Mouse (Mus musculus) stomach, postnatal 0 days (tissue): Measurements from ENCODE around the gene Ampd2.

Experiments
- CTCF ChIP-seq: IDR thresholded peaks from 2 replicates; pipeline ENCODE4 v1.5.1; 2016; ENCODE audit warnings: antibody characterized with exemption, low read depth, mild to moderate bottlenecking, moderate library complexity
- EP300 ChIP-seq: optimal IDR thresholded peaks from 2 replicates; pipeline ENCODE3; 2016; ENCODE audit warnings: antibody characterized with exemption

- peak; percentile 44 for TF ChIP-seq CTCF
- TF ChIP-seq EP300: no peak
Observed at GRCm38 (mm10) chr3:108085281-108085720, 1.1 kb downstream of the Ampd2 start.
